Mouse (Mus musculus) thymus, postnatal 25 days (tissue): ENCODE measurements around the gene D8Ertd738e.

Experiments
- DNase-seq: peaks from one replicate; pipeline ENCODE4 v3.0.0; 2022

The D8Ertd738e gene

DNA sequence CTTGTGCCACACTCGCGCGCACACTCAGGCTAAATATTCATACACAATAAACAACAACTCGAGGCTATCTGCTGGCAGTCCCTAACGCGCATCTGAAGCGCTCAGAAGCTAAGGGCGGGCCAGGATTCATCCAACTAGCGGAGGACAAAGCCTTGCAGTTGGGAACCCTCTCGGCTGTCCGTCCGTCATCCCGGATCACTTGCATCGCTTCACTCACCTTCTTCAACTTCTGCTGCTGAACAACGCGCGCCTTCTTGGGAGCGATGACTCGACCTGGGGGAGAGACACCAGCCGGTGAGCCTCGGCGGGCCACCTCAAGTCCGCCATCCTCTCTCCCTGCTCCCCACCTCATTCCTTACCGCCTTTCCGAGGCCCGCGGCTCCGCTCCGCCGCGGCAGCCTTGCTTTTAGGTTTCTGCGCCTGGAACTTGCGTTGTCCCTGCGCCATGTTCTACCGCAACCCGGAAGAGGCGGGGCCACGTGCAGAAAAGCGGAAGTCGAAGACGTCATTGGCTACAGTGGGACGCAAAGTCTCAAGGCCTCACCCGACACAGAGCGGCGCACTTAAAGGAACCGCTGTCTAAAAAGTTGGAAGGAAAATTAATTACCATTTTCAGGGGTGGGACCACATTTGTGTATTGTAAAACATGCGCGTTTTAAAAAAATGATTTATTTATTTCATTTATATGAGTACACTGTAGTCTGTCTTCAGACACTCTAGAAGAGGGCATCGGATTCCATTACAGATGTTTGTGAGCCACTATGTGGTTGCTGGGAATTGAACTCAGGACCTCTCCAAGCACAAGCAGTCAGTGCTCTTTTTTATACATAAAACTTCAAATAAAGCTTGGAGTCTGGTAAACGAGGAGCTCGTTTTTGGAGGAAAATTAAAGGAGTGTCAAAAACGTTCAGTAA lies at the start of gene D8Ertd738e:
D8Ertd738e (minus strand) TSS at position 463 of the 914 bp plus-strand sequence.
- DNase-seq: peak; percentile 86

DNA sequence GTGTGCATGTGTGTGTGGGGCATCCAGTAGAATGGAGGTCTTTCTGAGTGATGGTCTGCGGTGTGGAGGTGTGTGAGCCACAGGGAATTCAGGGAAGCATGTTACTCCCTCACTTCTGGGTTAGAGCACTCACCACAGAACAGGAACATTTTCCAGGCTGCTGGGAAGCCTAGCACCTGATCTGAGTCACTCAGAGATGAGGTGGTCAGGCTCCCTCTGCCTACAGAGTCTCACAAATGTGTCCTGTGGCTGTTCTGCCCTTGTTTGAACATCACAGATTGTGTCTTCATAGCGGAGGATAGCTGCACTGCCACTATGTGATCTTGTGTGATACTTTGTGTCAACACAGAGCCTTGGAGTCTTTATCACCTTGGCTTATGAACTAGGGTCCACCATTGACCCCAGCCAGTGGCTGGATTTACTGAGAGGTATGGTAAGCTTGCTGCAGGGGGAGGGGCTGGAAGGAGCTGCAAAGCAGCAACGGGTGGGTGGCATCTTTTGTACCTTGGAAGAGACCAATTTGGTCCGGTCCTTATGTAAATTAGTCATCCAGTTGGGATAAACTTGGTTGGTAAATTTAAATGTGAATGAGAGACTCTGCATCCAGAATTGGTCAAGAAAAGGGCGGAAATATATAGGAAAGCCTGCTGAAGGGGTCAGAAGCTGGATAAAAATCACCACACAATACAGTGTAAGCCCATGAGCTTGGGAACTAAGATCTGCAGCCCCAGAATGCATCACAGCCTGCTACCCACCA lies 47.7 kb upstream of the D8Ertd738e start:
- no peak for DNase-seq

GRCm38 (mm10) chr8:84291688-84292087 lies 42.2 kb upstream of the D8Ertd738e start:
- DNase-seq: peak; percentile 44

DNA sequence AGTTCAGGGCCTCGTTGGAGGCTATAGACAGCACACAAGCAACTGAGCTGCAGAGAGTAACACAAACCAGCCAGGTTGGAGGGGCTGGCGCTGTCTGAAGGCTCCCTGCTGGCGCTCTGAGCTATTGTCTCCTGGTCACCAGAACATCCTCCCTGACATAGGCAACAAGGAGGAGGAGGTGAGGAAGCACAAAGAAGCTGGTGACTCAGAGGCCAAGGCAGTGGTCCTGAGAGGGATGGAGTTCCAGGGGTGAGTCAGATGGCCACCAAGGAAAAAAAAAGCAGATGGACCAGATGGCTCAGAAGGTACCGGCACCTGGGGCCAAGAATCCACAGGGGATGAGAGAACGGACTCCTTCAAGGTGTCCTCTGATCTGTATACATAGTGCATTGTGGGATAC lies 41.6 kb upstream of the D8Ertd738e start:
- no peak for DNase-seq

GRCm38 (mm10) chr8:84288892-84289291 lies 39.4 kb upstream of the D8Ertd738e start:
- DNase-seq: peak; percentile 16

DNA sequence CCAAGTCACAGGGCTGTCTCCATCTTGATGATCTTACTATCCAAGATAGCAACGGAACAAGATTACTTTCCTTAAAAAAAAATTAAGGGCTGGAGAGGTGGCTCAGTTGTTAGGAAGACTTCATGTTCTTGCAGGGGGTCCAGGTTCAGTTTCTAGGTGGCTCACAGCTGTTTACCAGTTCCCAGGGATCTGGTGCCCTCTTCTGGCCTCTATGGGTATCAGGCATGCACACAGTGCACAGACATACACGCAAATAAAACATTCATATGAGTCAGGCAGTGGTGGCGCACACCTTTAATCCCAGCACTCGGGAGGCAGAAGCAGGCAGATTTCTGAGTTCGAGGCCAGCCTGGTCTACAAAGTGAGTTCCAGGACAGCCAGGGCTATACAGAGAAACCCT lies 36.1 kb upstream of the D8Ertd738e start:
- peak; percentile 70 for DNase-seq

DNA sequence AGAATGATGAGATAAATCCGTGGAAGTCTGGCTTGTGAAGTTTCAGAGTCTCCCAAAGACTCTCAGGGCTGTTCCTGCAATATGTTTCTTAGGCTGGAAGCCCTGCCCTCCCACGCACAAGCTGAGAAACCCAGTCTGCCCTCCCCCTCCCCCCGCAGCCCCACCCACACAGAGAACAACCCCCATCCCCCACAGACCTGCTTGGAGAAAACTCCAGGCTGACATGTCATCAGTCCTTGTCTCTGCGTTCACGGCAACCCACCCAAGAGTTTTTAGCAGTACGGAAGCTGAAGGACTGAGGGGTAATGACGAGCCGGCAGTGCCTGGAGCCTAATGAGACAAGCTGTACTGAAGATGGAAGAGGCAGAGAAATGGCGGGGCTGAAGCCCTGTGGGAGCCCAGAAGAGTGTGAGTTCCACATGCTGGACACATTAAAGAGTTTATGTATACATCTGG lies 35.1 kb upstream of the D8Ertd738e start:
- no peak for DNase-seq

- no peak for DNase-seq
Observed at GRCm38 (mm10) chr8:84280777-84281176, 31.3 kb upstream of the D8Ertd738e start.

- DNase-seq: no peak
Observed at GRCm38 (mm10) chr8:84276447-84276846, 26.9 kb upstream of the D8Ertd738e start.

DNA sequence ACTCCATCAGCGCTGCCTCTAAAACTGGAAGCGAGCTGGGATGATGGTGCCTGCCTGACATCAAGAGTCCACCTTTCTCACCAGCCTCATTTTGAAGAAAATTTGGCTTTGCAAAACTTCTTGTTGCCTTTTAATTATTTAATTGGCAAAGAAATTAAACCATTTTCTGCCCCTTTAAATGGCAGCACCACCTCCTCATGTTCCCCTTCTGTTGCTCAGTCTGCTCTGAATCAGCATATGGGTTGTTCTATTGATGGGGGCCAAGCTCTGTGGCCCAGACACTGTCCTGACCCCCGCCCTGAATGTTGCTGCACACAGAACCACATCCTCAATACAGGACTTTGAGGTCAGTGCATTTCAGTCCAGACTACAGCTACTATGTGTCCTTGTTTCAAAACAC lies 24.4 kb upstream of the D8Ertd738e start:
- DNase-seq: no peak

DNA sequence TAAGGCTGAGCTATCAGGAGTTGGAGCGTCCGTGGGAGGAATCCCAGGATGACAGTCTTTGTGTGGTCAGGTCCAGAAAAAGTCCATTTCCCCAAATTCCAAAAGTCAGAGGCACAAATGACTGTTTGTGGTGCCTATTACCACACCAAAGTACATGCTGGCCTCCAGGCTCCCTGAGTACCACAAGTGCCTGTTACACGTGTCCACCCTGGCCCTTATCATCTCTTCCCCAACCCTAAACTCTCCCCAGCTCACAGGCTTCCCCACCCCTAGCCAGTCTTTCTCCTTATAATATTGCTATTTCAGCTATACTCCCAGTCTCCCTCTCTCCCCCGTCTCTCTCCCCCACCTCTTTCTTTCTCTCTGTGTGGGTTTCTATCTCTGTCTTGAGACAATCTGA lies 22.8 kb upstream of the D8Ertd738e start:
- no peak for DNase-seq

DNA sequence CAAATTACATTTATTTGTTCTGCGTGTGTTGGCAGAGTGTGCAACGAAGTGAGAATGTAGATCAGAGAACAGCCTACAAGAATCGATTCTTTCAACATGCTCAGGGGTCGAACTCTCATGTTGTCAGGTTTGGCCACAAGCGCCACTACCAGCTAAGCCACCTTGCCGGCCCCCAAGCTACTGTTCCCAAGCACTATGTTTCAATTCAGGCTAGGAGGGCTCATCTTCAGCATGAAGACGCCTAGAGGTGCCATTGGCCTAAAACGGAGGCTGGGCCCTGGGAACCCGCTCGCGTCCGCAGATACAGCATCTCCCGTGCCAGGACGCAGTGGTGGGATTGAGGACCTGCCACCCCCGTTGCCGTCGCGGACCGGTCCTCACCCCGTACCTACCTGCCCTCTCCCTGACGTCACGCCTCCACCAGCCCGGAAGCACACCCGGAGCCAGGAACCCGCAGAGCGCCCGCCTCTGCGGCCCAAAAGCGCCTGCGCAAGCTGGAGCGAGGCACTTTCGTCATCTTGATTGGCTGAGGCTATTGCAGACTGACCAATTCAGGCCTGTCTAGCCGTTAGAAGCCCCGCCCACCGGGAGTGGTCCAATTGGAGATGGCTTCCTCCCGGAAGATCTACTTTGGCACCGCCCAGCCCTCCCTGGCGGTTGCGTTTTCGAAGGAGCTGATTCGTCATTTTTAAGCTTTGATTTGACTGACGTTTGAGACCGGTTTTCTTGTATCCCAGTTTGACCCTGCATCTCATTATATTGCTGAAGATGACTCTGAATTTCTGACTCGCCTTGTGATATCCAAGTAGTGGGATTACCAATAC lies 20.6 kb upstream of the D8Ertd738e start, which contains the start of gene Ccdc130:
Ccdc130 (minus strand) TSS at position 431 of the 824 bp plus-strand sequence.
- peak; percentile 99 for DNase-seq

DNA sequence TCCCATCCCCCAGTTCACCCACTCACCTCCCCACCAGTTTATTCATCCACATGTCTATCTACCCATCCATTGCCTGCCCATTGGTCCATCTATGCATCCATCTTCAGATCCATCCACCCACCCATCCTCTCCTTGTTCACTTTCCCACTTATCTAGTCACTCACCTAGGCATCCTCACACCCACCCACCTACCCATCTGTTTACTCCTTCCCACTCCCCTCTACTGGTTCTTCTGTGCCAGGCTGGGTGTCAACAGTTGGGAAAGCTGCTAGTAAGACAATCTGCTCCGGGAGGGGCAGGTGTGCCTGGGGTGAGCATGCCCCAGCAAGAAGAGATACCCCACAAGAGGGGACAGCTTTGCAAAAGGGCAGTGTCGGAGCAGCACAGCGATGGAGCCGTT lies 11.6 kb upstream of the D8Ertd738e start:
- DNase-seq: no peak

DNA sequence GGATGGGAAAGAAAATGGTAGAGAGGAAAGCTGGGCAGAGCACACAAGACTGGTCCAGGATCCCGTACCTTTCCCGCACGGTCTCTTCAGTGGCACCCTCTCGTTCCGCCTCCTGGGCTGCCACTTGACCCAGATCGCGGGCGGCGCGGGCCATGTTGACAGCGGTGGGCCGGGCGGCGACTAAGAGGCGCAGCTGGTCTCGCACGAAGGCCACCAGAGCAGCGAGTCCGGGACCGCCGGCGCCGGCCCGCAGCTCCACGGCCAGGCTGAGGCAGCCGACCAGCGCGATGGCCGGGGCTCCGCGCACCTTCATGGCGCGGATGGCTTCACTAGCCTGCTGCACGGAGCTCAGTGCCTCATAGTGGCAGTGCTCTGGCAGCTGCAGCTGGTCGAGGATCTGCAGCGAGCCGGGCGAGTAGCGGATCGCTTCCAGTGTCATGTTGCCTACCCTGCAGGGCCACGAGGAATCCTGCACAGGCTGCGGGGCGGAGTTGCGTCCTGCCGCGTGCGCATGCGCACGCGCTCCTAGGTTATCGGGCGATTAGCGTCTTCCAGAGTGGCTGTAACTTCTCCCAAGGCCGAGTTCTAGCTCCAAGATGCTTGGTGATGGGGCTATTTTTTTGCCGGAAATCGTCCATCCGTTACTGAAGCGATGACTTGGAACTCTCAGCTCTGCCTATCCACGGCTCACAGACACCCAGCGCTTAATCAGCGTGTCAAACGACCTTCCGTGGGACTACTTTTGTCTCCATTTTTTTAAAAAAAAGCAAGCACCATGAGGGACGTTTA lies 7.5 kb upstream of the D8Ertd738e start, which contains the start of gene Mri1:
Mri1 (minus strand) TSS at position 505 of the 789 bp plus-strand sequence.
- peak; percentile 74 for DNase-seq

DNA sequence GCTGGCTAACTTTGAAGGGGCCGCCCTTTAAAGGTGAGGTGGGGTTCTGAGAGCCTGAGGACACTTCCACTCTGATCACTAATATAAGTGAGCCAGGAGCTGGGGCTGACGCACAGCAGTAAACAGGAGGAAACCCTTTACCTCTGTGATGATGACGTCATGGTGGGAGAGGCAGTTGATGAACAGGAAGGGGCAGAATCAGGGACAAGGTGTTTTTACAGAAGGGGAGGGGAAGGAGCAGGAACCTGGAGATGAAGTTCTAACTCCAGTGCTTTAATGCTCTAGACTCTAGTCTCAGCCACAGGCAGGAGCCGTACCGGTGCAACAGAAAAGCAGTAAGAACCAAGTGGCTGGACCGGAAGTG lies 6.9 kb upstream of the D8Ertd738e start:
- DNase-seq: no peak

DNA sequence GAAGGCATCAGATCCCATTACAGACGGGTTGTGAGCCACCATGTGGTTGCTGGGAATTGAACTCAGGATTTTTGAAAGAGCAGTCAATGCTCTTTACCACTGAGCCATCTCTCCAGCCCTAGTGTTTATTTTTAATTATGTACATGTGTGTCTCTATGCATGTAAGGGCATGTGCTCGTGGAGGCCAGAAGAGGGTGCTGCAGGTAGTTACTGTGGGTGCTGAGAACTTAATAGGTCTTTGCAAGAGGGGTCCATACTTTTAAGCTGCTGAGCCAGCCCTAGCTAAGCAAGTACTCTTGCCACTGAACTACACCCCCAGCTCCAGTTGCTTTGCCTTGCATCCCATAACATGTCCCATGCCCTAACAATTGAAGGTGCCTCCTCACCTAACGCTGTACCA lies 6.3 kb upstream of the D8Ertd738e start:
- no peak for DNase-seq

GRCm38 (mm10) chr8:84241821-84242220 lies 7.7 kb downstream of the D8Ertd738e start:
- DNase-seq: no peak

DNA sequence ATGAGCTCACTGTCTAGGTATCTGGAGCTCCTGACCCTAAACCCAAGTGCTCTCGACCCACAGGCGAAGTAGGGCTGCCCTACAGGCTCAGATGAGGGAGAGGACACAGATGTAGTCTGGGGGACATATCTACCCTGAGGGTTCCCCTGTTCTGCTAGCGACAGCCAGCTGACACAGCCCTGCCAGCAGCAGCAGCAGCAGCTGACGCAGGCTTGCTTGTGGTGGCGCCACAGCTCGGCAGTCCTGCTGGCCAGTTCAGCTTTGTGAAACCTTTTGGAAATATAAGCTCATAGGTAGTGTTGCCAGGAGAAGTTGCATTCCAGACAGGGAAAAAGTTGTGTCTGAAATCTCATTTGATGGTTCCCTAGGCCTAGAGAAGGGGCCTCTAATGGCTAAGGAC lies 8.4 kb downstream of the D8Ertd738e start:
- no peak for DNase-seq

DNA sequence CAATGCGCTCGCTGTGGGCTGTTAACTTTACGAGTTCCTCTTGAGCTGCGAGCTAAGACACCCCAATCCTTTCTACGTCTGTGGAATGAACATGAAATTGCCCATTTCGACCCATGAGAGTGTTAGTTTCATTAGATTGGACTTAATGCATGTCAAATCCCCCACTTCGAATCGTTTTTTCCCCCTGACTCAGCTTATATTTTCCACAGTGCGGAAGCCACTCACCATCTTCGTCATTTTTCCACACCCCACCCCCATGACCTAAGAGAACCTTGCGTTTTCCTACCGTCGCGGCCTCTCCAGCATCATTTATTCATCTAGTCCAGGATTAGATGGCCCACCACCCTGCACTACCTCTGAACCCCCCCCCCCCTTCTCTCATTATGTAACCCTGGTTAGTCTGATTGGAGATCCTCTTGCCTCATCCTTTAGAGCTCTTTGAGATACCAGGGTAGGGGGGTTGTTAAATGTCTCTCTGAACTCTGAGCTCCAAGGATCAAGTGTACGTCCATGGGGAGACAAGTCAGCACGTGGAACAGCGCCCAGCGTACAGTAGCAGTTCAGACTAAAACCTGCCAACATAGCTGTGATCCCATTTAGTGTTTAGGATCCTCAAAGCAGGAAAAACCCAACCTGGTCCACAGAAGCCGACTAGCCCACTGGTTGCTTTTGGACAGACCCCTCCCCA lies 11.8 kb downstream of the D8Ertd738e start:
- DNase-seq: no peak

DNA sequence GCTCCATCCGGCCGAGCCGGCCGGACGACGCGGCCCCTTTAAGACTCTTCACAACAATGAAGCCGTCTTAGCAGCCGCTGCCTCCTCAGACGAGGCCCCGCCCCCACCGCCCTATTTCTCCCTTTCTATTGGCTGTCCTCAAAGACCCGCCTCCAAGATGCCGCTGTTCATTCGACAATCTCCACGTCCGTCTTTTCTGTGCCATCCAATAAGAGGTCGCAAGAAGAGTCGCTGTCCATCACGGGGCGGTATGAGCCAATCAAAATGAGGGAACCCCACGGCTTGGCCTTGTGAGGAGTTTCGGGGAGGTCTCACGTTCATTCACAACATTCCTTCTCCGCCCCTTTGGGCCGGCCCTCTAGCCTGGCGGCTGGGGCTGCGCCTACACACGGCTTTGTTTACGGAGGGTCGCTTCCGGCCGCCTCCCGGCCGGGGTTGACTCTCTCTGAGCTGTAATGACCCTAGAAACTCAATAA lies 12.5 kb downstream of the D8Ertd738e start, which contains the start of gene Zswim4:
Zswim4 (minus strand) TSS at position 58 of the 476 bp plus-strand sequence.
- DNase-seq: peak; percentile 98

- DNase-seq: no peak
Observed at GRCm38 (mm10) chr8:84236410-84236997, 13.0 kb downstream of the D8Ertd738e start.
